Mouse (Mus musculus) left cerebral cortex, postnatal 14 days (tissue): Measurements from ENCODE around the gene Rasa2. TPM values are rescaled to one million over a fixed set of nuclear protein-coding genes. Genes with fewer than 3 reads are reported as not detected.
"Not testable (repeated sequence)": the region's sequence is repeated elsewhere in the genome, so short reads cannot be mapped to it uniquely, and the experiment has no call there.

ENCODE experiments used
- DNase-seq, 2 experiments: peaks; one replicate each; pipeline ENCODE4 v3.0.0; 2021 to 2022; ENCODE audit warnings: low spot score in 2 of 2, mixed read lengths in 1 of 2
- intact Hi-C: fragments of 180-260 bp; cut with DNase I; formaldehyde crosslinking; loops from one replicate; pipeline ENCODE4 v1.15.1; 2025
- total RNA-seq, 2 experiments: library from RNA; stranded (reverse); gene quantifications; 2 replicates each; pipeline ENCODE4 v1.2.3; 2021

The Rasa2 gene
- total RNA-seq, 2 experiments from 2014 or later = 25.3 to 26.4 TPM

DNA sequence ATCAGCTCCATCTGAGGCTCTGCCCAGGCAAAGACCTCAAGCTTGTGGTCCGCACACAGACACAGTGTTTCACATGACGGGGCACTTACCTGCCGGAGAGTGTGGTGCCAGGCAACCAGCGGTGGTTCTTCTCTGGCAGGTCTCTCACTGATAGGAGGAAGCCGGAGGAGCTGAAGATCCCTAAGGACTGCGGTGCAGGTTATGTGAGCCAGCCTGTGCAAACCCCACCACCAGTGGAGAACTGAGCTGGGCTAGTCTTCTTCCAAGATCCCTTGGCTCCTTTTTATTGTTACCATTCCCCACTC lies 93.8 kb downstream of the Rasa2 start:
- intact Hi-C loops = no loop called here

DNA sequence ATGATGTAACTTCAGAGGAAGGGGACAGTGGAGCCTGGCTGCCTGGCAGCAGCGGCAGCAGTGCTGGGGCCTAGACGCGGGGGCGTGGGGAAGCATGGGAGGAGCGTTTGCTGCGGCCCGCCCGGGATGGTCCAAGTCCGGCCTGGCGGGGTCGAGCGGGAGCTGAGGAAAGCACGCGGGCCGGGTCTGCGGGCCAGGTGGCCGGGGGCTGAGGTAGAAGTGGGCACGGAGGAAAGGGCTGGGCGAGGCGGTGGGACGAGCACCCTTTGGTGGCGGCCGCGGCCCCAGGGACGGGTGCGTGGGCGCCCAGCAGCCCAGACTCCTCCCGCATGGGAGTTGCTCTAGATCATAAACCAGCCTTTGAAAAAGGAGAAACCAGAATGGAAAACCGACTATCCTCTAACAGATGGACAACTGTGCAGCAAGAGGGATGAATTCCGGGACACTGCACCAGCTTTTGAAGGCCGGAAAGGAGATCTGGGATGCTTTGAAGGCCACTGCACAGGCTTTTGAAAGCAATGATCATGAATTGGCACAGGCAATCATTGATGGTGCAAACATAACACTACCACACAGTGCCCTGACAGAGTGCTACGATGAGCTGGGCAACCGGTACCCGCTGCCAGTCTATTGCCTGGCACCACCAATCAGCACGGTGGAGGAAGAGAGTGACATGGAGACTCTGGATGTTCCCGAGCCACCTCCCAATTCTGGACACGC lies 94.4 kb downstream of the Rasa2 start:
- intact Hi-C loops = no loop called here
- DNase-seq = peak; percentile 25 to 28

More for the DNA sequence above, 93.8 kb downstream of the Rasa2 start:
- no peak for DNase-seq

DNA sequence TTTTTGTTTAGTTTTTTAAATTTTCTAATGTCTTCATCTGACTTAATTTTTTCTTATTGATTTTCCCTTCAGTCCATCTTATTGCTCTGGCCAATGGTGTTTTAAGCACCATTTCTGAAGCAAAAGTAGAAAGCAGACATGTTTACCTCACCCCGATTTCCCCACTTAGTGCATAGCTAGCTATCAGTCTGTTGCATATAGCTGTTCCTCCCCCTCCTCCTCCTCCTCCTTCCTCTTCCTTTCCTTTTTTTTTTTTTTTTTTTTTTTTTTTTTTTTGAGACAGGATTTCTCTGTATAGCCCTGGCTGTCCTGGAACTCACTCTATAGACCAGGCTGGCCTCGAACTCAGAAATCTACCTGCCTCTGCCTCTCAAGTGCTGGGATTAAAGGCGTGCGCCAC lies 95.3 kb downstream of the Rasa2 start:
- intact Hi-C loops, DNase-seq: not testable (repeated sequence)

DNA sequence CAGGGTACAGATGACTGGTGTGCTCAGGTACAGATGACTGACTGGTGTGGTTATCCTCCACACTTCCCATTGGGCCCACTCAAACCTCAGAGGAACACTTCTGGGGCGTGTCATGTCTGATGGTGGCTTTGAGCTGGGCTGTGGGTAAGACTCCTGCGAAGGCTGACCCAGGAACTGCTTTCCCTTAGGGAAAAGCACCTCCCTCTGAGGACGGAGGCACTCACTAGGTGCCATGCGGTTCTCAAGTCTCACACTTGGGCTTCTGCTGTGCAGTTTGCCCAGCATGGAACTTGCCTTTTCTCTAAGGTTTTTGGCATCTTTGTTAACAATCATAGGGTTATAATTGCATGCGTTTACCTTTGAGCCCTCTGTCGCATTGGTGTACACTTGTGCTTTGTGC lies 96.0 kb downstream of the Rasa2 start:
- intact Hi-C loops = no loop called here
- DNase-seq = no peak

DNA sequence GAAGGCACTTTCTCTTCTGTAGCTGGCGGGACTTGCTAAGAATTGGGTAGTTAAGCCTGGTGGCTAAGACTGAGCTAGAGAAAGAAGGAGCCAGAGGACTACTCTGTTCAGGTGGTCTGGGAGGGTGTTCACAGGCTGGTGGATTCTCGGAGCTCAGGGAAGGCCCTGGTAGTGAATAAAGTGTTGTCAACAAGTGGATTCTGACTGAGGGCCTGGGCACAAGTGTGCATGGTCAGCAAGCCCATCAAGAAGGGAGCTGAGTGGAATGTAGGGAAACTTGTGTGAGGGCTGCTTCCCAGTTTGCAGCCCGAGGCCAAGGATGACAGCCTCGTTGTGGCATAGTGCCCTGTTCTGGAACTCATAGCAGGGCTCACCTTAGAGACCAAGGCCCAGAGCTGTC lies 97.2 kb downstream of the Rasa2 start:
- intact Hi-C loops = no loop called here
- DNase-seq = no peak

DNA sequence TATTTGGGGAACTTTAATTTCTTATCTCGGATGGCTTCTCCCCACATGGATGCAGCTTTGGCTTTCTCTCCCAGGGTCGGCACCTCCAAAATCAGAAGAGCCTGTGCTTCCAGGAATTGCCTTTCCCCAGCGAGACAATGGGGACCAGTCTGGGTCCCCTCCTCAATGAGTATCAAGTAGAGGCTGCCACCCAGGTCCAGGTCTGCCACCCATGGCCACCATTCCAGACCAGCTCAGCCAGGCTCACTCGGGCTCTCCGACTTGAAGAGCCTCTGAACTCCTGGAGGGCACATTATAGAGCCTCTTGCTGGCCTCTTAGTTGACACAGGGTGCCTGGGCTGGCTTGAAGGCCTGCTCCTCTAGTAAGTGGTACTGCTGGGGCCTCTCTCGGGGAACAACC lies 97.9 kb downstream of the Rasa2 start:
- DNase-seq = no peak
- intact Hi-C loops = no loop called here

DNA sequence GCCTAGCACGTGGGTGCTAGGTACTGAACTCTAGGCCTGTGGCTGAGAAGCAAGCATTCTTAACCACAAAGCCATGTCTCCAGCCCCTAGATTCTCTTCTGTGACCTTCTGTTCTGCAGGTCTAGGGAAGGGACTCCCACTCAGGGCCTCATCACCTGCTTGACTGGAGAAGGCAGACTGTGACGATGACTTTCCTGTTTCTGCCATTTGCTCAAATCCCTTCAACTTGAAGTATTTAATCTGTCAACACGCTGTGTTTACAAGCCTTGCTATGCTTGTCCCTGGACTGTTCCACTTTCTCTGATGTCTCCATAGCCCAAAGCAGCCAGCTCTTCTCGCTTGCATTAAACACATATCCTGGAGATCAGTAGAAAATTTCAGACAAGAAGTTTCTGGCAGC lies 98.9 kb downstream of the Rasa2 start:
- intact Hi-C loops = no loop called here
- DNase-seq = no peak

DNA sequence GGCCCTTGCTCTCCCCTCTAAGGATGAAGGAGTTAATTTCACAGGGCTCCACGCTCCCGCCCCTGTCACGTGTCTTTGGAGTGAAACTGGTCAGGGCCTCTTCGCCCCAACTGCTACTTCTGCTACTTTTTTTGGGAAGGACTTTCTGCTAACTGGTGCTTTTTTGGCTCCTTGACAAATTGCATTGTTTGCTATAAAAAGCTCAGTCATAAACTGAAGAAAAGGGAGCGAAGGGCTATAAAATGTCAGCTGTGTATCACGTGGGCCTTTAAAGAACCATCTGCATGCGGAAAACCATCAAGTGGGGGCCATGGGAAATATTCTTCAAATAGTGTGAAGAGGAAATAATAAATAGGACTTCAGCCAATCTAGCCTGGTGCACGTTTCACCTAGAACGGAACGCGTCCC lies 100.7 kb downstream of the Rasa2 start:
- DNase-seq = no peak

DNA sequence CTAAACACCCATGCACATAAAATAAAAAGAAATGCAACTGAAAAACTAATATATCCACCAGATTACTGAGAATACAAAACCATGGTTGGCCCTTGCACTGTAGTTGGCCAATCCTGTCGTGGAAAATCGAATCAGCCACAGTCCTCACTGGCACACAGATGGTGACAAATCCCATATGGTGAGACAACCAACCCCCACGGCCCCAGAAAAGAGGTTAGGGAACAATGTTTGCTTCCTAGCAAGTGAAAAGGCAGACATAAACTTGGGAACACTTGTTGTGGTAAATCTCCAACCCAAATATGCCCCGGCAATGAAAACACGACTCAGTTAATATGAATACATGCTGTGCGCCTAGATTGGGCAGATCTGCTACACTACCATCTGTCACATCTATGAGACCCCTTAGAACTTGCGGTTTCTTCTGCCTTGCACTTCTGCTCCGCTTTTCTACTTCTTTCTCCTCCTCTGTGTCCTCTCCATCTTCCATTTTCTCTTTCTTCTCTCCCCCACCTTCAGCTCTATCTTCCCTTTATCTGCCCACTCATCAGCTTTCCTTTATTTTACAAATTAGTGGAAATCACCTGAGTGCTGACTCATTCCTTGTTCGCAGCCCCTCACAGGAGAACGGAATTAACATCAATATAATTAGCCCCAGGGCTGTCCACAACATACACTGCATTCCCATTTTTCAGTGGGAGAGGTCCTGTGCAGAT lies 101.3 kb downstream of the Rasa2 start:
- intact Hi-C loops = no loop called here
- no peak for DNase-seq

More for the DNA sequence above, 100.7 kb downstream of the Rasa2 start:
- intact Hi-C loops = no loop called here

DNA sequence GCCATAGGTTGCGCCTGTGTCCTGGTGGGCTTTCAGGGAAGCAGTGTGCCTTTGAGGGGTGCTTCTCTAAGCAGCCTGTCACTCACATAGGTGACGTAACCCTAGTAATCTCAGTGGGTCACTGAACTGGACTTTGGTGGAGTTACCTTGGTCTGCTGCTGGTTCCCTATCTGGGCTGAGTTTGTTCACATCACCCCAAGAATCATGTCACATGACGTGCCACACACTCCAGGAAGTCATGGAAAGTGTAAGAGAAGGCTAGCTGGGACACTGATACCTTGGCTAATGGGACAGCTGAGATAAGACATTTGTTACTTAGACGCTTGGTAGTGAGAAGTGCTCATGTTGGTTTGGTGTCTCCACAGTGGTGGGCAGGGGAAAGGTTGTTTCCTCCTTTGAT lies 105.4 kb downstream of the Rasa2 start:
- DNase-seq = no peak

DNA sequence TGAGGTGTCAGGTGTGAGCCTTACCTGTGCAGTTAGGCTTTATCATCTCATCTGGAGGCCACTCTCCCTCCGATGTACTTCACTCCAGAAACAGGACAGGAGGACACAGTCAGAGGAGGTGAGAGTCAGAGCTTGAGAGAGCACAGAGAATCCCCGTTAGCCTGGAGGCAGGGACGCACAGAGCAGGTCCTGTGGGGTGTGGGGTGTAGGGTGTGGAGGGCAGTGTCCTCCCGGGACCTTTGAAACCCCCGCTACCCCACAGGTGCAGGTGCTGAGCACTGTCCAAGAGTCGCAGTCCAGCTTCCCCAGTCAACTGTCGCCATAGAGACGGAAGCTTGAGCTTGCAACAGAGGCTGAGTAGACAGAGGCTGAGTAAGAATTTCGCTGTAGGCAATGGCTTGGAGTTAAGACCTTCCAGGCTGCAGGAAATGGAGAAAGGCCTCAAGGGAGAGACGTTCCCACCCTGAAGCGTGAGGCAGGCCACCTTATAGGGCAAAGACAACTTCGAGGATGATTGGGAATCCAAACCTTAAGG lies 106.4 kb downstream of the Rasa2 start, which contains the start of gene Gm28729:
Gene Gm28729, minus strand, starts transcription at position 293 of the 535 bp plus-strand sequence.
- DNase-seq = no peak
- intact Hi-C loops = no loop called here

More for the DNA sequence above, 105.4 kb downstream of the Rasa2 start:
- intact Hi-C loops = no loop called here

DNA sequence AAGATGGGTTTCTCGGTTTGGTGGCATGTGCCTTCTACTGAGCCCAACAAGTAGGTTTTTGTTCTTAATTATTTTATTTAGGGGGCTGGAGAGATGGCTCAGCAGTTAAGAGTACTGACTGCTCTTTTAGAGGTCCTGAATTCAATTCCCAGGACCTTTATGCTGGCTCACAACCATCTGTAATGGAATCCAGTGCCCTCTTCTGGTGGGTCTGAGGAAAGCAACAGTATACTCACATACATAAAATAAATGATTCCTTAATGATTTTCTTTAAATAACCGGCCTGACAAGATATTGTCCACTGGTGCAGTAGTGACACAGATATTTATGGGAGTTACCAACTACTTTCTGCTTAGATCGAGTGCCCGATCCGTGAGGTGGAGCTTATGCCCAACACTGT lies 108.3 kb downstream of the Rasa2 start:
- intact Hi-C loops = no loop called here

DNA sequence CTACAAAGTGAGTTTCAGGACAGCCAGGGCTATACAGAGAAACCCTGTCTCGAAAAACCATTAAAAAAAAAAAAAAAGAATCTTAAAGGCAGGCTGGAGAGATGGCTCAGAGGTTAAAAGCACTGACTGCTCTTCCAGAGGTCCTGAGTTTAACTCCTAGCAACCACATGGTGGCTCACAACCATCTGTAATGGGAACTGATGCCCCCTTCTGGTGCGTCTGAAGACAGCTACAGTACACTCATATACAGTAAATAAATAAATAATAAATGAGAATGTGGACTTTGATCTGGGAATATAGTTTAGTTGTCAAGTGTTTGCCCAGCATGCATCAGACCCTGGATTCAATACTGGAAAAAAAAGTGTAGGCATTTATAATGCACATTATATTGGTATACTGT lies 109.8 kb downstream of the Rasa2 start:
- intact Hi-C loops, DNase-seq: not testable (repeated sequence)

More for the DNA sequence above, 108.3 kb downstream of the Rasa2 start:
- DNase-seq = no peak

DNA sequence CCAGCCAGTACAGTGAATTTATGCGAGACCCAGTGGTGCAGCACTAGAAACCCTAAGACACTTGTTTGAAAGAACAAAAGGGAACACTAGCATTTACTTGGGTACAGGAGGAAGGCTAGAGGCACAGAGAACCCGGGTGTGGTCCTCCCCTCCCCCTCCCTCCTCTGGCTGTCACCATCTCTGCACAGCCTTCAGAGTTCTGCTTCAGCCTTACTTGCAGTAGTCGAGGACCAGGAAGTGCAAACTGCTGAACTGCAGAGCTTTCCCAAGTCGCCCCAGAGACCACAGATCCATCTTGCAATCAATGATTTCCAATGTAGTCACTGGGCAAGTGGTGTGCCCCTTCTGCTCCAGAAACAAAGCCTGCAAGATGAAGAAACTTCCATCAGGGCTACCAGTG lies 114.0 kb downstream of the Rasa2 start:
- DNase-seq = no peak
- intact Hi-C loops = no loop called here

DNA sequence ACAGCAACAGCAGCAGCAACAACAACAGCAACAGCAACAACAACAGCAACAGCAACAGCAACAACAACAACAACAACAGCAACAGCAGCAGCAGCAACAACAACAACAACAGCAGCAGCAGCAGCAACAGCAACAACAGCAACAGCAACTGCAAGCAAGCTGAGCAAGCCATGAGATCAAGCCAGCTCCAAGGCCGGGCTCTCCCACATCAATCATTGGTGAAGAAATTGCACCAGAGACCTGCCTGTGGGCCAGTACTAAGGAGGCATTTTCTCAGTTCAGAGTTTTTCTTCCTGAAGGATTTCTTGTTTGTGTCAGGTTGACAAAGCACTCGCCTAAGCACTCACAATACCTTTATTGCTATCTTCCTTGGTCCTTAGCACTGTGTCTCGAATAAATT lies 114.6 kb downstream of the Rasa2 start:
- no peak for DNase-seq
- intact Hi-C loops = no loop called here

DNA sequence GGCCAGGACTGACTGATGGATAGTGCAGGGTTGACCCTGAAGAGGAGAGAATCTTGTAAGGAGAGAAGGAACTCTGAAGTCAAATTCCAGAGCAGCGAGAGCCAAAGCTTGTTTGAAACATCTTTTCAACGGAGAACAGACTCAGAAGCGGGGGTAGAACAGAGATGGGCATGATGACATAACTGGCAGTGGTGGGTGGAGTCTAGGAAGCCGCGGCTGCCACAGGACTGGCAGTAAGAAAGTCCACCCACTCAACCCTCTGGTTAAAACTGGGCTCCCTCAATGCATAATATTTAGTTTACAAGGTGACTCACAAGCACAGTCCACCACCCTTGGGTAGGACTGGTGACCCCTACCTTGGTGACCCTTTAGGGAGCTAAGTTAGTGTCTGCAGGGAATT lies 115.7 kb downstream of the Rasa2 start:
- intact Hi-C loops = no loop called here
- peak in 1 of 2 experiments; percentile 24 for DNase-seq

DNA sequence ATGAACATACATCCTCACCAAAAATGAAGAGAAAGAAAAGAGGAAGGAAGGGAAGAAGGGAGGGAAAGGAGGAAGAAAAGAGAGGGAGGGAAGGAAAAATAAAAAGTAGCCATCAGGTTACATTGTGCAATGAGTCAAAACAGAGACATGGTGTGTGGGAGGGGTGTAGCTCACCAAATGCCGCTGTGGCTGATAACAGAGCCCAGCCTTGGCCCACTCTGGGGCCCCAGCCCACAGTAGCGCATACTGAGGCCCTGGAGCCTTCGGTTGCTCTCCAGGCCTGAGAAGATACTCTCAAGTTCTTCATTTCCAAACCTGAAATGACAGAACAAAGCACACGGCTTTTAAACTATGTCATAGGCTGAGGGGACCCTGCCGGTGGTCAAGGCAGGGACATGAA lies 117.1 kb downstream of the Rasa2 start:
- intact Hi-C loops = no loop called here
- DNase-seq = no peak

DNA sequence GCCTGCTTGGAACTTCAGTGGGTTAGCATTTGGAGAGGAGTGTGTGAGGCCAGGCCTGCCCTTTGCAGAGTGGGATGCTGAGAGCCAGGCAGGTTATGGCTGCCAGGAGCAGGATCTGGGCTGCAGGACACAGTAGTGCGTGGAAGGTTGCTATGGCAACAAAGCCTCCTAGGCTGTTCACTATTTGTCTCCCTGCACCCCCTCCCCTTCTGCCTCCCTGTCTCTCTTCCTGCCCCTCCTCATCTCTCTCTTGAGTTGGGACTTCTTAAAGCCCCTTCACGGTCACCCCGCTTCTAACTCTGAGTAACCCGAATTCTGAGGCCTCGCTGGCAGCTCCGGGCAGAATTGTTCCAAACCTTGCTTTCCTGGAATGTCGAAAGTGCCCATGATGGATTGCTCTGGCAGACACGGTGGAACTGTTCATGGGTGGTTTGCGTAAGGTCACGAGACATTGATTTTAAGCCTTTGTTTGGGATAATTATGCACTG lies 125.4 kb downstream of the Rasa2 start:
- DNase-seq = peak; percentile 50 to 78
- intact Hi-C loops = no loop called here

DNA sequence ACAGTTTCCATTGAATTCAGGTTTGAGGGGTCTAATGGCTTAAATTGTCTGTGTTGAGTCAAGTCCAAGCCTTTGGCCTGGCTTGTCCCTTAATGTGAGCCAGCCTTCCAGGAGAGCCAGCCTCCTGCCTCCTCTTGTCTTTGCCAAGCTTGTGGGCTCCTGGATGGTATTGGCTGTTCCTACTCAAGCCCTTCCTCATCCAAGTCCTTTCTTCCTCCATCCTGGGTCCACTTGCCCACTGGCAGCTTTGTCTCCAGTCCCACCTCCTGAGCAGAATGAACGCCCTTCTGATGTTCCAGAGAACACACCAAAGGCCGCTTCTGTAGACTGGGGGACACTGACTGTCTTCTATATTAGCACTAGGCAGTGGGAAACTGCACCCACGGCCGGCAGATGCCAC lies 126.3 kb downstream of the Rasa2 start:
- intact Hi-C loops = no loop called here
- no peak for DNase-seq

DNA sequence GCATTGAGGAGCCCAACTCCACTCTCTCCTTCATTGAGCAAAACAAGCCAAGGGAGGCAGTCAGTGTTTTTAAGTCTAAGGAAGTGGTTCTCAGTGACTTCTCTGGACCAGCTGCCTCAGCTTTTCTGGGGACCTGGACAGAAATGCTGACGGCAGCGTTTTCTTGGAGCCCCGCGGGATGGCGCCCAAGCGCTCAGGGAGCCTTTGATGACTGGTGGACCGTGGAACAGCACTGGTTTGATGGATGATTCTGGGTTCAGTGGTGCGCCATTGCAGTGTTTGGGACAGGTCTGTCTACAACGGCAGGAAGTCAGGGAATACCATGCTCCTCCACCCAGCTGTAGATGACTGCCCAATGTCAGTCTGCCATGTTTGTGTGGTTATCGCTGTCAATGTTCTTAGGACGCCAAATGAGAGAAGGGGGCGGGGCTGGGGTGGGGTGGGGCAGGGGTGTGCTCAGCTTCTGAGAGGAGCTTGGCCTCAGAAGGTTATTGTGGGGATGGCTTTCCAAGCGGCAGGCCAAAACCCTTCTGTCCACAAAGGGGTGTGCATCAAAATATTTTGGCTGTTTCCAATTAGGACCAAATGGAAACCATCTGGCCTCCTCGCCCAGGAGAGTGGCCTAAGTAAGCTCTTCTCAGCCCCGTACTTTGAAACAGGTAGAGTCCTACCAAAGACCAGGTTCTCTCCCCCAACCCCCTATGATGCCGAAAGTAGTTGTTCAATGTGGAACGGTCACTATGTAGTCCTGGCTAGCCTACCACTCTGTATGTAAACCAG lies 127.1 kb downstream of the Rasa2 start:
- intact Hi-C loops = no loop called here
- no peak for DNase-seq
